In the genomic region with DNA sequence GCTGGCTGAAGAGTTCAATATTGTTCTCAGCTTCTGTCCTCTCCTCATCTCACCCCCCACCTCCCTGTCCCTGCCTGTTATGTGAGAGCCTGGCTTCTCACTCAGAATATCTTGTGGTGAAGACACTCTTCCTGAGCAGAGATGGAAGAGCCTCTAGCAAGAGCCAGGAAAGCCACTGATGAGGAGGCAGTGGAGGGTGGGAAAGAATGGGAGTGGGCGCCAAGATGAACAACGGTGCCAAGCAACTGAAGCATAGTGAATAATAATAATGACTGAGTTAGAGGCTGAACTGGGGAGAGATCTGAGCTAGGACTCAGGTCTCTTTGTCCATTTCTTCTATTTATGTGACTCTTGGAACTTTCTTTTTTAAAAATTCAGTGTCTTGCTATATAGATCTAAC, we compare ENCODE assay signal across 12 mouse cellular contexts.
"Had no signal": no experiment of that assay in that cellular context is flagged by ENCODE, and none has a peak within 500 bp of the region (broad histone marks: within the 10 kb centered on the region; RNA-seq: fewer than 3 reads in every experiment).

No protein-coding gene starts in this region.

- DNase-seq: gastrocnemius, postnatal 14 days; gastrocnemius, postnatal 36 days; heart, adult 18-20 months; heart, postnatal 10 days; kidney, adult 11 months; kidney, adult 2 months; kidney, adult 9 months; kidney, postnatal 14 days; kidney, postnatal 36 days; liver; liver, embryonic 13.5 days; liver, postnatal 0 days had no signal
